Mouse (Mus musculus): ENCODE measurements around the gene Thy1.

The Thy1 gene

GRCm38 (mm10) chr9:44069252-44069651 is 26.1 kb downstream of the Thy1 start:
- no peak for DNase-seq

- DNase-seq = no peak
These were observed 27.1 kb downstream of the Thy1 start for GRCm38 (mm10) chr9:44070113-44070843.

GRCm38 (mm10) chr9:44070844-44071231 is 27.7 kb downstream of the Thy1 start:
- no peak for DNase-seq

- peak; percentile 93 for DNase-seq
These were observed 28.9 kb downstream of the Thy1 start for GRCm38 (mm10) chr9:44071914-44072598.

- peak; percentile 72 for DNase-seq
These were observed 29.4 kb downstream of the Thy1 start for GRCm38 (mm10) chr9:44072599-44072915.

- DNase-seq = no peak
These were observed 29.9 kb downstream of the Thy1 start for GRCm38 (mm10) chr9:44073115-44073514.

- peak; percentile 53 for DNase-seq
These were observed 31.5 kb downstream of the Thy1 start for GRCm38 (mm10) chr9:44074395-44075275.

- DNase-seq = no peak
These were observed 32.3 kb downstream of the Thy1 start for GRCm38 (mm10) chr9:44075276-44075995.

GRCm38 (mm10) chr9:44075996-44076763 is 33.0 kb downstream of the Thy1 start:
- DNase-seq = no peak

GRCm38 (mm10) chr9:44076764-44077120 is 33.6 kb downstream of the Thy1 start:
- DNase-seq = peak; percentile 94

GRCm38 (mm10) chr9:44077266-44077910 is 34.2 kb downstream of the Thy1 start:
- no peak for DNase-seq

GRCm38 (mm10) chr9:44078136-44078797 is 35.1 kb downstream of the Thy1 start:
- DNase-seq = no peak

- DNase-seq = peak; percentile 93
These were observed 36.0 kb downstream of the Thy1 start for GRCm38 (mm10) chr9:44078955-44079756.

- DNase-seq = no peak
These were observed 37.0 kb downstream of the Thy1 start for GRCm38 (mm10) chr9:44079997-44080780.

- no peak for DNase-seq
These were observed 37.8 kb downstream of the Thy1 start for GRCm38 (mm10) chr9:44080953-44081352.

- no peak for DNase-seq
These were observed 38.4 kb downstream of the Thy1 start for GRCm38 (mm10) chr9:44081581-44081980.

- no peak for DNase-seq
These were observed 39.1 kb downstream of the Thy1 start for GRCm38 (mm10) chr9:44082266-44082665.

- DNase-seq = no peak
These were observed 40.4 kb downstream of the Thy1 start for GRCm38 (mm10) chr9:44083392-44084121.

- no peak for DNase-seq
These were observed 41.1 kb downstream of the Thy1 start for GRCm38 (mm10) chr9:44084236-44084635.
